Mouse (Mus musculus) forebrain, postnatal 0 days (tissue): ENCODE measurements at regions not wholly inside any gene's neighbourhood (a gene's known extent, or its start where the extent isn't known, plus 50 kb on each side); places are given as distances from the start of the nearest gene placed in this dataset.

Experiments used
- ATAC-seq: fragments of 200-750 bp; cut with Nextera tagmentation; 2 replicates; pipeline ENCODE4 v1.8.0; 2017; ENCODE audit warnings: mild to moderate bottlenecking, moderate library complexity
- DNase-seq: peaks from one replicate; pipeline ENCODE4 v3.0.0-alpha.2; 2015
- H3K27ac ChIP-seq: fragments of 300-500 bp; sonication (generic); 2 replicates; pipeline ENCODE4 v1.5.1; 2014; ENCODE audit warnings: low read depth, mild to moderate bottlenecking, antibody characterized with exemption, low read length, moderate library complexity, mixed read lengths
- H3K27me3 ChIP-seq: fragments of 300-500 bp; sonication (generic); 2 replicates; pipeline ENCODE4 v1.6.1; 2014; ENCODE audit warnings: mild to moderate bottlenecking, low read length, mixed read lengths; ENCODE audit not compliant: insufficient read depth
- H3K36me3 ChIP-seq: fragments of 300-500 bp; sonication (generic); 2 replicates; pipeline ENCODE4 v1.6.1; 2014; ENCODE audit warnings: mild to moderate bottlenecking, moderate library complexity; ENCODE audit not compliant: insufficient read depth
- H3K4me1 ChIP-seq: fragments of 300-500 bp; sonication (generic); 2 replicates; pipeline ENCODE4 v1.6.1; 2014; ENCODE audit warnings: antibody characterized with exemption; ENCODE audit not compliant: insufficient read depth
- H3K4me2 ChIP-seq: fragments of 300-500 bp; sonication (generic); 2 replicates; pipeline ENCODE4 v1.6.1; 2014; ENCODE audit warnings: low read depth, mild to moderate bottlenecking, moderate library complexity
- H3K4me3 ChIP-seq: fragments of 300-500 bp; sonication (generic); 2 replicates; pipeline ENCODE4 v1.5.1; 2014; ENCODE audit warnings: low read depth, low read length, mixed read lengths
- H3K9ac ChIP-seq: fragments of 300-500 bp; sonication (generic); 2 replicates; pipeline ENCODE4 v1.6.1; 2014; ENCODE audit warnings: mild to moderate bottlenecking
- H3K9me3 ChIP-seq: fragments of 300-500 bp; sonication (generic); 2 replicates; pipeline ENCODE4 v1.6.1; 2016; ENCODE audit warnings: low read length
- CTCF ChIP-seq: sonication (generic); IDR thresholded peaks from 2 replicates; pipeline ENCODE4 v1.5.1; 2016; ENCODE audit warnings: antibody characterized with exemption, control low read depth, low read depth
- WGBS: fragments of 180-500 bp; shearing (Covaris S2); extraction: QIAGEN DNeasy Blood & Tissue Kit; methylation state at CpG from one replicate; pipeline ENCODE4 v1.1.7; 2014; 5-methylcytosine and 5-hydroxymethylcytosine counted together

GRCm38 (mm10) chr6:67106493-67106892 lies 69.2 kb upstream of the Gadd45a start:
- WGBS: 95% methylated on average over 2 of the region's 2 CpGs
- no peak for ATAC-seq
- Histone ChIP-seq H3K36me3 (no peaks in the 10 kb centered on the region), H3K27me3 (no peaks in the 10 kb centered on the region), H3K9me3 (no peaks in the 10 kb centered on the region), H3K4me2 (no peak overlapping the region), H3K4me3 (no peak overlapping the region), H3K27ac (no peak overlapping the region), H3K4me1 (no peaks in the 10 kb centered on the region), H3K9ac (no peak overlapping the region)
- TF ChIP-seq CTCF: no peak
- DNase-seq: no peak

- ATAC-seq: no peak
- no peaks in the 10 kb centered on the region for H3K36me3 ChIP-seq
- TF ChIP-seq CTCF: no peak
- H3K9me3 ChIP-seq: no peaks in the 10 kb centered on the region
- H3K27me3 ChIP-seq: no peaks in the 10 kb centered on the region
- DNase-seq: no peak
- WGBS: 16% methylated on average over 4 of the region's 4 CpGs
- no peak overlapping the region for H3K27ac ChIP-seq
- no peak overlapping the region for H3K9ac ChIP-seq
- H3K4me3 ChIP-seq: no peak overlapping the region
- no peaks in the 10 kb centered on the region for H3K4me1 ChIP-seq
- no peak overlapping the region for H3K4me2 ChIP-seq
Observed at GRCm38 (mm10) chr6:67105386-67105785, 68.1 kb upstream of the Gadd45a start.

- Histone ChIP-seq H3K4me2 (no peak overlapping the region), H3K36me3 (no peaks in the 10 kb centered on the region), H3K27me3 (no peaks in the 10 kb centered on the region), H3K9me3 (no peaks in the 10 kb centered on the region), H3K4me3 (no peak overlapping the region), H3K4me1 (no peaks in the 10 kb centered on the region), H3K27ac (no peak overlapping the region), H3K9ac (no peak overlapping the region)
- no peak for TF ChIP-seq CTCF
- ATAC-seq: no peak
- no peak for DNase-seq
- whole genome bisulfite sequencing: 72% methylated on average over 3 of the region's 3 CpGs
Observed at GRCm38 (mm10) chr6:67104205-67104604, 66.9 kb upstream of the Gadd45a start.

- H3K27ac ChIP-seq: peak overlapping the region; percentile 21; the same call in 1 of the 2 replicates
- H3K9ac ChIP-seq: no peak overlapping the region
- DNase-seq: no peak
- no peak overlapping the region for H3K4me2 ChIP-seq
- WGBS: 62% methylated on average over 11 of the region's 11 CpGs
- no peaks in the 10 kb centered on the region for H3K36me3 ChIP-seq
- H3K4me1 ChIP-seq: no peaks in the 10 kb centered on the region
- H3K27me3 ChIP-seq: no peaks in the 10 kb centered on the region
- no peak overlapping the region for H3K4me3 ChIP-seq
- ATAC-seq: 0 out of 2 replicates have a peak, but pooled peaks have one; percentile 42
- no peaks in the 10 kb centered on the region for H3K9me3 ChIP-seq
- no peak for TF ChIP-seq CTCF
Observed at GRCm38 (mm10) chr6:67102541-67103134, 65.4 kb upstream of the Gadd45a start.

GRCm38 (mm10) chr6:67102014-67102413 lies 64.8 kb upstream of the Gadd45a start:
- Histone ChIP-seq H3K27me3 (no peaks in the 10 kb centered on the region), H3K4me1 (no peaks in the 10 kb centered on the region), H3K9ac (no peak overlapping the region), H3K4me3 (no peak overlapping the region), H3K36me3 (no peaks in the 10 kb centered on the region), H3K4me2 (no peak overlapping the region), H3K9me3 (no peaks in the 10 kb centered on the region), H3K27ac (no peak overlapping the region)
- TF ChIP-seq CTCF: no peak
- WGBS: 81% methylated on average over 4 of the region's 4 CpGs
- peak; percentile 53 for ATAC-seq
- no peak for DNase-seq

GRCm38 (mm10) chr6:67094426-67094825 lies 57.2 kb upstream of the Gadd45a start:
- H3K27me3 ChIP-seq: no peaks in the 10 kb centered on the region
- 77% methylated on average over 3 of the region's 3 CpGs for WGBS
- DNase-seq (no peak), ATAC-seq (no peak)
- H3K9me3 ChIP-seq: no peaks in the 10 kb centered on the region
- H3K36me3 ChIP-seq: no peaks in the 10 kb centered on the region
- no peak overlapping the region for H3K9ac ChIP-seq
- TF ChIP-seq CTCF: no peak
- no peak overlapping the region for H3K4me3 ChIP-seq
- no peaks in the 10 kb centered on the region for H3K4me1 ChIP-seq
- H3K4me2 ChIP-seq: no peak overlapping the region
- no peak overlapping the region for H3K27ac ChIP-seq

- WGBS: 92% methylated on average over 1 of the region's 1 CpGs
- no peak for TF ChIP-seq CTCF
- H3K4me1 ChIP-seq: no peaks in the 10 kb centered on the region
Observed at GRCm38 (mm10) chr6:67093128-67093527, 55.9 kb upstream of the Gadd45a start.

More at GRCm38 (mm10) chr6:67093128-67093527, 55.9 kb upstream of the Gadd45a start:
- no peak for DNase-seq
- Histone ChIP-seq H3K9me3 (no peaks in the 10 kb centered on the region), H3K9ac (no peak overlapping the region), H3K27ac (no peak overlapping the region), H3K4me2 (no peak overlapping the region), H3K4me3 (no peak overlapping the region), H3K27me3 (no peaks in the 10 kb centered on the region), H3K36me3 (no peaks in the 10 kb centered on the region)
- no peak for ATAC-seq
